8 mouse cellular contexts compared by ENCODE assay signal in the genomic region with DNA sequence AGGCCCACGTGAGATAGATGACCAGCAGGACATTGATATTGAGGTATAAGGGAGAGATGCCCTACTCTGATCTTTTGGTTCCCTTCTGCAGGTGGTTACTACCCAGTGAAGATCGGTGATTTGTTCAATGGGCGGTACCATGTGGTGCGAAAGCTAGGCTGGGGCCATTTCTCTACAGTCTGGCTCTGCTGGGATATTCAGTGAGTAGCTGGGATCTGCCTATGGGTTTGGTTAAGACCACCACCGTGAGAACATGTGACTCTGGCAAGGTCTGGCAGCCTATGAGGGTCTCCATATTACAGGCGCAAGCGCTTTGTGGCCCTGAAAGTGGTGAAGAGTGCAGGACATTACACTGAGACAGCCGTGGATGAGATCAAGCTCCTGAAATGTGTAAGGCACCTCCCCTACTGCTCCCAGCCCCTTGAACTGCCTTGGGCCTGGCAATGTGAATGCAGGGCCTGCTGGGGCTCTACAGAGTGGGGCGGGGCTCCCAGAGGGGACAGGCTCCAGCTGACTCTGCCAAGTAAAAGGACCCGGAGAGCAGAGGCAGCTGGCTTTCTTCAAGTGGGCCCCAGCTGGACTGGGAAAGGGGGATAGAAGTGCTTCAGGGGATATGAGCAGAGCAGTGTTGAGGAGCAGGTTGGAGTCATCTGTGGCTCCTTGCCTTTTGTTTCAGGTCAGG. TPM values are rescaled to one million over a fixed set of nuclear protein-coding genes. Genes with fewer than 3 reads are reported as not detected.
DNase-seq lines count a peak whose midpoint lies in the region; ATAC-seq lines count a peak whose summit lies in the region.

No protein-coding gene starts in this region.

- H3K9me3 ChIP-seq in liver, embryonic 12.5 days (replicated peaks) = no peaks in the 10 kb centered on the region
- H3K9me3 ChIP-seq in heart, embryonic 14.5 days (ENCODE audit: control insufficient read depth, low read length) = no peaks in the 10 kb centered on the region
- H3K9me3 ChIP-seq in neural tube, embryonic 15.5 days (replicated peaks) = no peaks in the 10 kb centered on the region

- H3K4me3 ChIP-seq in liver, embryonic 12.5 days = no peak overlapping the region
- peak overlapping the region; percentile 42 to 50 for H3K4me3 ChIP-seq in heart, embryonic 14.5 days (ENCODE audit: control insufficient read depth in 1 of 2, insufficient read depth in 1 of 2, low read depth in 1 of 2, low read length in 2 of 2)
- no peak overlapping the region for H3K4me3 ChIP-seq in neural tube, embryonic 15.5 days (replicated peaks)

- no peak overlapping the region for H3K9ac ChIP-seq in liver, embryonic 12.5 days
- peak overlapping the region; percentile 80 for H3K9ac ChIP-seq in heart, embryonic 14.5 days (ENCODE audit: low read length)
- no peak overlapping the region for H3K9ac ChIP-seq in neural tube, embryonic 15.5 days (replicated peaks)

- 63% methylated on average over 10 of the region's 10 CpGs for WGBS in liver, embryonic 12.5 days (ENCODE audit: insufficient replicate concordance)
- WGBS in heart, embryonic 14.5 days = 56% methylated on average over 10 of the region's 10 CpGs
- 71% methylated on average over 10 of the region's 10 CpGs for WGBS in neural tube, embryonic 15.5 days

- H3K36me3 ChIP-seq in liver, embryonic 12.5 days = peaks cover 34% of the 10 kb centered on the region
- peaks cover 44% of the 10 kb centered on the region for H3K36me3 ChIP-seq in heart, embryonic 14.5 days (ENCODE audit: control insufficient read depth, insufficient read depth, low read length)
- H3K36me3 ChIP-seq in neural tube, embryonic 15.5 days = peaks cover 9% of the 10 kb centered on the region

- no peaks in the 10 kb centered on the region for H3K4me1 ChIP-seq in liver, embryonic 12.5 days
- peaks cover 0 to 6% of the 10 kb centered on the region in 2 experiments; a peak in 1 of 4 replicates for H3K4me1 ChIP-seq in heart, embryonic 14.5 days (ENCODE audit: control insufficient read depth in 2 of 2, insufficient read depth in 2 of 2, low read length in 2 of 2)
- 0 out of 2 replicates have a peak, but pooled peaks cover 2% of the 10 kb centered on the region for H3K4me1 ChIP-seq in neural tube, embryonic 15.5 days

- peak; percentile 10; the same call in 1 of the 2 replicates for ATAC-seq in liver, embryonic 12.5 days
- peak; percentile 77 for ATAC-seq in heart, embryonic 14.5 days (ENCODE audit: insufficient number of reproducible peaks, insufficient read depth, low FRiP score, low read depth)
- ATAC-seq in neural tube, embryonic 15.5 days (ENCODE audit: low FRiP score) = 0 out of 2 replicates have a peak, but pooled peaks have one; percentile 8
- no peak for ATAC-seq in monocyte, adult 5-6 weeks (replicated peaks; ENCODE audit: insufficient number of reproducible peaks, low FRiP score, low TSS enrichment, poor library complexity, severe bottlenecking)

- H3K27me3 ChIP-seq in liver, embryonic 12.5 days (replicated peaks) = peaks cover 14% of the 10 kb centered on the region; the same call in 1 of the 2 replicates
- H3K27me3 ChIP-seq in heart, embryonic 14.5 days (ENCODE audit: control insufficient read depth, insufficient read depth, low read length) = no peaks in the 10 kb centered on the region
- H3K27me3 ChIP-seq in neural tube, embryonic 15.5 days (replicated peaks) = no peaks in the 10 kb centered on the region

- H3K4me2 ChIP-seq in liver, embryonic 12.5 days = no peak overlapping the region
- H3K4me2 ChIP-seq in heart, embryonic 14.5 days (ENCODE audit: low read length) = peak overlapping the region; percentile 63
- no peak overlapping the region for H3K4me2 ChIP-seq in neural tube, embryonic 15.5 days

- intact Hi-C loops in left cerebral cortex, postnatal 14 days (cut with DNase I) = no loop called here

- H3K27ac ChIP-seq in liver, embryonic 12.5 days = no peak overlapping the region
- H3K27ac ChIP-seq in heart, embryonic 14.5 days (replicated peaks in 1 of 2; ENCODE audit: control insufficient read depth in 1 of 2, insufficient read depth in 1 of 2, low read depth in 2 of 2, low read length in 2 of 2) = peak overlapping the region; percentile 96 to 97
- H3K27ac ChIP-seq in neural tube, embryonic 15.5 days (replicated peaks) = no peak overlapping the region

- DNase-seq in liver = no peak
- peak; percentile 41 for DNase-seq in kidney, postnatal 14 days
- no peak for DNase-seq in c-Kit-positive CD71-positive TER-119-positive erythroid progenitor cells, embryonic 14.5 days (ENCODE audit: low spot score)
- DNase-seq in left cerebral cortex, postnatal 14 days (ENCODE audit: low spot score in 2 of 2) = no peak

RNA-seq across cellular contexts. Expression of a gene that starts 0.7 kb away (rescaled TPM):
- polyA plus RNA-seq in liver, embryonic 12.5 days (2016; fragmentation: Nextera tagmentation; extraction: Ambion mirVana) = 0.89 and 1.2 TPM in 2 replicates
- polyA plus RNA-seq in heart, embryonic 14.5 days (2014; fragmentation: Nextera tagmentation; extraction: Ambion mirVana) = 76.5 and 79.5 TPM in 2 replicates
- polyA plus RNA-seq in neural tube, embryonic 15.5 days (2015; fragmentation: Nextera tagmentation; extraction: Ambion mirVana) = 3.6 and 4.8 TPM in 2 replicates
- 12.0 to 20.5 TPM (median 19.1 TPM) in 3 replicates for total RNA-seq in monocyte, adult 5-6 weeks (2017)
- total RNA-seq in left cerebral cortex, postnatal 14 days (2021) = 1 to 10 TPM; 5.8 to 7.0 TPM

RNA-seq across cellular contexts. Expression of a gene that starts 11.8 kb away (rescaled TPM):
- polyA plus RNA-seq in liver, embryonic 12.5 days (2016; fragmentation: Nextera tagmentation; extraction: Ambion mirVana) = 141 TPM in 2 replicates
- polyA plus RNA-seq in heart, embryonic 14.5 days (2014; fragmentation: Nextera tagmentation; extraction: Ambion mirVana) = 498 and 508 TPM in 2 replicates
- polyA plus RNA-seq in neural tube, embryonic 15.5 days (2015; fragmentation: Nextera tagmentation; extraction: Ambion mirVana) = 276 TPM in 2 replicates
- total RNA-seq in monocyte, adult 5-6 weeks (2017) = 95.4 to 128 TPM (median 113 TPM) in 3 replicates
- 100 to 1,000 TPM; 167 to 178 TPM for total RNA-seq in left cerebral cortex, postnatal 14 days (2021)

RNA-seq across cellular contexts. Expression of a gene that starts 11.9 kb away (rescaled TPM):
- polyA plus RNA-seq in liver, embryonic 12.5 days (2016; fragmentation: Nextera tagmentation; extraction: Ambion mirVana) = 162 and 173 TPM in 2 replicates
- polyA plus RNA-seq in heart, embryonic 14.5 days (2014; fragmentation: Nextera tagmentation; extraction: Ambion mirVana) = 186 and 206 TPM in 2 replicates
- 158 and 163 TPM in 2 replicates for polyA plus RNA-seq in neural tube, embryonic 15.5 days (2015; fragmentation: Nextera tagmentation; extraction: Ambion mirVana)
- 136 to 151 TPM (median 138 TPM) in 3 replicates for total RNA-seq in monocyte, adult 5-6 weeks (2017)
- total RNA-seq in left cerebral cortex, postnatal 14 days (2021) = 100 to 1,000 TPM in 1 of 2 experiments, 10 to 100 TPM in 1; 94.7 to 109 TPM

RNA-seq across cellular contexts. Expression of a gene that starts 18.1 kb away (rescaled TPM):
- polyA plus RNA-seq in liver, embryonic 12.5 days (2016; fragmentation: Nextera tagmentation; extraction: Ambion mirVana) = 0.17 and 0.28 TPM in 2 replicates
- 0.31 and 0.69 TPM in 2 replicates for polyA plus RNA-seq in heart, embryonic 14.5 days (2014; fragmentation: Nextera tagmentation; extraction: Ambion mirVana)
- polyA plus RNA-seq in neural tube, embryonic 15.5 days (2015; fragmentation: Nextera tagmentation; extraction: Ambion mirVana) = 0.70 and 0.92 TPM in 2 replicates
- 2.7 to 6.1 TPM (median 3.9 TPM) in 3 replicates for total RNA-seq in monocyte, adult 5-6 weeks (2017)
- total RNA-seq in left cerebral cortex, postnatal 14 days (2021) = 10 to 100 TPM in 1 of 2 experiments, 1 to 10 TPM in 1; 9.9 to 13.4 TPM

RNA-seq across cellular contexts. Expression of a gene that starts 49.8 kb away (rescaled TPM):
- polyA plus RNA-seq in liver, embryonic 12.5 days (2016; fragmentation: Nextera tagmentation; extraction: Ambion mirVana) = 0.14 and 0.25 TPM in 2 replicates
- 0.40 and 0.42 TPM in 2 replicates for polyA plus RNA-seq in heart, embryonic 14.5 days (2014; fragmentation: Nextera tagmentation; extraction: Ambion mirVana)
- polyA plus RNA-seq in neural tube, embryonic 15.5 days (2015; fragmentation: Nextera tagmentation; extraction: Ambion mirVana) = 3.6 and 4.5 TPM in 2 replicates
- 0.68 to 2.9 TPM (median 1.9 TPM) in 3 replicates for total RNA-seq in monocyte, adult 5-6 weeks (2017)
- total RNA-seq in left cerebral cortex, postnatal 14 days (2021) = 100 to 1,000 TPM; 113 to 120 TPM

Comparison
In these comparisons a context has a peak if more than half of its experiments do, and no peak if none do; other contexts are left out.
1. H3K27ac ChIP-seq: peak in heart, embryonic 14.5 days (2 of 2); none in liver, embryonic 12.5 days (single experiment) and neural tube, embryonic 15.5 days (single experiment).
2. H3K4me3 ChIP-seq: peak in heart, embryonic 14.5 days (2 of 2); none in liver, embryonic 12.5 days (single experiment) and neural tube, embryonic 15.5 days (single experiment).
3. RNA of a gene that starts 0.7 kb away (polyA plus RNA-seq): 76.5 to 79.5 TPM in heart, embryonic 14.5 days; 3.6 to 4.8 TPM in neural tube, embryonic 15.5 days and 0.89 to 1.2 TPM in liver, embryonic 12.5 days; every median in the first group is over 10 times any median in the second.